In the genomic region with DNA sequence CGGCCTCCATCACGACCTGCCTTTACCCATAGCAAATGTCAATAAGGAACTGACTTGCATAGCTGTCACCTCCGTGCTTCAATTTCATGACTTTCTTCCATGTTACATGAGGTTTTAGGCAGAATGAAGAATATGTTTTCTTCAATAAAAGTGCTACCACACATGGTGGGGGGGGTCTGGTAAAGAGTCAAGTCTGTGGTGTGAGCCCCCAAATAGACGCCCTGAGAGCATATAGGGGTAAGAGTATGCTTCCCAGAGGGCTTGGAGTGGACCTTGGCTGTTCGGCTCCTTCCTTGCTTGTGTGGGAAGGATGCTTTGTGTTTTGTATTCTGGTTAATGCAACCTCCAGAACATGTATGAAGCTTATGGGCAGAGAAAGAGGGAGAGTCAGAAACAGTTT, we compare ENCODE assay signal across 21 mouse cellular contexts. TPM values are rescaled to one million over a fixed set of nuclear protein-coding genes. Genes with fewer than 3 reads are reported as not detected.
A peak's percentile ranks its signal among the peaks of the same experiment; 100 is the strongest.
DNase-seq lines count a peak whose midpoint lies in the region; ATAC-seq lines count a peak whose summit lies in the region.
"Had no signal": no experiment of that assay in that cellular context is flagged by ENCODE, and none has a peak within 500 bp of the region (broad histone marks: within the 10 kb centered on the region; RNA-seq: fewer than 3 reads in every experiment).

No protein-coding gene starts in this region.

- 0 out of 2 replicates have a peak, but pooled peaks cover 2% of the 10 kb centered on the region for H3K36me3 ChIP-seq in forebrain, embryonic 10.5 days (replicated peaks)
- no peaks in the 10 kb centered on the region for H3K36me3 ChIP-seq in forebrain, embryonic 13.5 days (ENCODE audit: poor library complexity, severe bottlenecking)
- no peaks in the 10 kb centered on the region for H3K36me3 ChIP-seq in midbrain, embryonic 11.5 days (ENCODE audit: control insufficient read depth, insufficient read depth, low read length)
- no peaks in the 10 kb centered on the region for H3K36me3 ChIP-seq in midbrain, embryonic 13.5 days

- no peak overlapping the region for H3K9ac ChIP-seq in forebrain, embryonic 13.5 days
- no peak overlapping the region for H3K9ac ChIP-seq in midbrain, embryonic 11.5 days (ENCODE audit: low read length)
- H3K9ac ChIP-seq in midbrain, embryonic 13.5 days (replicated peaks), result no peak overlapping the region

- no peak overlapping the region for H3K4me2 ChIP-seq in forebrain, embryonic 13.5 days
- no peak overlapping the region for H3K4me2 ChIP-seq in midbrain, embryonic 11.5 days
- H3K4me2 ChIP-seq in midbrain, embryonic 13.5 days (replicated peaks), result no peak overlapping the region

- ATAC-seq in forebrain, embryonic 13.5 days, result no peak
- ATAC-seq in midbrain, embryonic 11.5 days (ENCODE audit: low FRiP score), result no peak
- no peak for ATAC-seq in midbrain, embryonic 13.5 days
- ATAC-seq: activated CD4-positive, CD25-positive, alpha-beta regulatory T cell, adult 4 months; CD4-positive, CD25-positive, alpha-beta regulatory T cell, adult 4 months; Patski had no signal

- WGBS in forebrain, embryonic 10.5 days, result 84% methylated on average over 5 of the region's 5 CpGs
- 89% methylated on average over 5 of the region's 5 CpGs for WGBS in forebrain, embryonic 13.5 days
- WGBS in midbrain, embryonic 11.5 days, result 82% methylated on average over 5 of the region's 5 CpGs
- 88% methylated on average over 5 of the region's 5 CpGs for WGBS in midbrain, embryonic 13.5 days

- peaks cover 59% of the 10 kb centered on the region for H3K27me3 ChIP-seq in forebrain, embryonic 10.5 days (ENCODE audit: poor library complexity, severe bottlenecking)
- peaks cover 44% of the 10 kb centered on the region for H3K27me3 ChIP-seq in forebrain, embryonic 13.5 days
- peaks cover 34% of the 10 kb centered on the region for H3K27me3 ChIP-seq in midbrain, embryonic 11.5 days (ENCODE audit: control insufficient read depth, insufficient read depth, low read length)
- peaks cover 52% of the 10 kb centered on the region for H3K27me3 ChIP-seq in midbrain, embryonic 13.5 days
- H3K27me3 ChIP-seq: CH12.LX, Patski had no signal

- no peaks in the 10 kb centered on the region for H3K9me3 ChIP-seq in forebrain, embryonic 10.5 days
- no peaks in the 10 kb centered on the region for H3K9me3 ChIP-seq in forebrain, embryonic 13.5 days (replicated peaks)
- no peaks in the 10 kb centered on the region for H3K9me3 ChIP-seq in midbrain, embryonic 11.5 days (ENCODE audit: control insufficient read depth, low read length)
- no peaks in the 10 kb centered on the region for H3K9me3 ChIP-seq in midbrain, embryonic 13.5 days

- no peak overlapping the region for H3K4me3 ChIP-seq in forebrain, embryonic 10.5 days
- H3K4me3 ChIP-seq in forebrain, embryonic 13.5 days, result no peak overlapping the region
- no peak overlapping the region for H3K4me3 ChIP-seq in midbrain, embryonic 11.5 days (ENCODE audit: low read depth, low read length)
- no peak overlapping the region for H3K4me3 ChIP-seq in midbrain, embryonic 13.5 days (replicated peaks)

- intact Hi-C loops in heart, postnatal 25 days (cut with DNase I), result no loop called here

- H3K4me1 ChIP-seq in forebrain, embryonic 10.5 days, result peaks cover 20% of the 10 kb centered on the region
- peaks cover 12% of the 10 kb centered on the region for H3K4me1 ChIP-seq in forebrain, embryonic 13.5 days
- H3K4me1 ChIP-seq in midbrain, embryonic 11.5 days (ENCODE audit: control insufficient read depth, insufficient read depth, low read length), result no peaks in the 10 kb centered on the region
- H3K4me1 ChIP-seq in midbrain, embryonic 13.5 days (replicated peaks), result peaks cover 5% of the 10 kb centered on the region

- no peak overlapping the region for H3K27ac ChIP-seq in forebrain, embryonic 10.5 days
- no peak overlapping the region for H3K27ac ChIP-seq in forebrain, embryonic 13.5 days
- no peak overlapping the region for H3K27ac ChIP-seq in midbrain, embryonic 11.5 days (ENCODE audit: low read depth, low read length)
- no peak overlapping the region for H3K27ac ChIP-seq in midbrain, embryonic 13.5 days

- DNase-seq in forebrain, embryonic 10.5 days (ENCODE audit: extremely low spot score, low spot score), result peak; percentile 3
- DNase-seq in heart, adult 11 months, result peak; percentile 76
- DNase-seq in heart, postnatal 25 days (ENCODE audit: low spot score), result no peak
- DNase-seq in midbrain, embryonic 11.5 days (ENCODE audit: low spot score, missing footprints), result peak; percentile 57
- DNase-seq in testis, postnatal 10 days (ENCODE audit: low spot score), result peak; percentile 15
- no peak for DNase-seq in testis, postnatal 14 days (ENCODE audit: low spot score)
- DNase-seq: adrenal gland, adult 2 months; adrenal gland, adult 8-10 months; adrenal gland, postnatal 10 days; adrenal gland, postnatal 14 days; adrenal gland, postnatal 25 days; adrenal gland, postnatal 36 days; B cell, adult 2 months; cerebellum, adult 11 months; cerebellum, adult 11-12 months had no signal

RNA-seq across cellular contexts. Expression of gene Dmrta2, which starts 8.3 kb away (rescaled TPM):
- 5.6 and 7.0 TPM in 2 replicates for polyA plus RNA-seq in forebrain, embryonic 10.5 days (2016; fragmentation: Nextera tagmentation; extraction: Ambion mirVana)
- polyA plus RNA-seq in forebrain, embryonic 13.5 days (2015; fragmentation: Nextera tagmentation; extraction: Ambion mirVana), result 6.1 and 7.1 TPM in 2 replicates
- under 1 TPM in 1 of 2 experiments, not detected in 1; 0.10 TPM for total RNA-seq in heart, postnatal 25 days (2021)
- polyA plus RNA-seq in midbrain, embryonic 11.5 days (2014; fragmentation: Nextera tagmentation; extraction: Ambion mirVana), result 2.9 and 4.4 TPM in 2 replicates
- polyA plus RNA-seq in midbrain, embryonic 13.5 days (2015; fragmentation: Nextera tagmentation; extraction: Ambion mirVana), result 1.2 and 2.0 TPM in 2 replicates
- total RNA-seq: adrenal gland, adult 2 months had no signal
- polyA plus RNA-seq: activated CD4-positive, CD25-positive, alpha-beta regulatory T cell, adult 4 months; CD4-positive, CD25-positive, alpha-beta regulatory T cell, adult 4 months had no signal

Comparison
In these comparisons a context has a peak if more than half of its experiments do, and no peak if none do; other contexts are left out.
1. DNase-seq: peak in forebrain, embryonic 10.5 days (single experiment), heart, adult 11 months (single experiment), midbrain, embryonic 11.5 days (single experiment) and testis, postnatal 10 days (single experiment); none in heart, postnatal 25 days (single experiment) and testis, postnatal 14 days (single experiment).